Mouse (Mus musculus) neural tube, embryonic 14.5 days (tissue): ENCODE data around the gene Paqr7. TPM values are rescaled to one million over a fixed set of nuclear protein-coding genes. Genes with fewer than 3 reads are reported as not detected.

Experiments used
- ATAC-seq: fragments of 200-750 bp; cut with Nextera tagmentation; 2 replicates; pipeline ENCODE4 v1.8.0; 2017; ENCODE audit warnings: low read depth, mild to moderate bottlenecking, moderate TSS enrichment, moderate library complexity
- H3K27ac ChIP-seq: fragments of 300-500 bp; sonication (generic); 2 replicates; pipeline ENCODE4 v1.5.1; 2014; ENCODE audit warnings: low read depth, mild to moderate bottlenecking, control low read depth, low read length, moderate library complexity, mixed read lengths
- H3K27me3 ChIP-seq: fragments of 300-500 bp; sonication (generic); 2 replicates; pipeline ENCODE4 v1.6.1; 2014; ENCODE audit warnings: low read length; ENCODE audit not compliant: control insufficient read depth, insufficient read depth
- H3K36me3 ChIP-seq: fragments of 300-500 bp; sonication (generic); 2 replicates; pipeline ENCODE4 v1.6.1; 2014; ENCODE audit warnings: low read length, mixed read lengths; ENCODE audit not compliant: control insufficient read depth, insufficient read depth
- H3K4me1 ChIP-seq: fragments of 300-500 bp; sonication (generic); 2 replicates; pipeline ENCODE4 v1.6.1; 2014; ENCODE audit warnings: low read length; ENCODE audit not compliant: control insufficient read depth, insufficient read depth
- H3K4me2 ChIP-seq: fragments of 300-500 bp; sonication (generic); 2 replicates; pipeline ENCODE4 v1.6.1; 2014; ENCODE audit warnings: mild to moderate bottlenecking, low read depth, low read length, control low read depth
- H3K4me3 ChIP-seq: fragments of 300-500 bp; sonication (generic); 2 replicates; pipeline ENCODE4 v1.5.1; 2014; ENCODE audit warnings: low read depth, low read length, control low read depth, mixed read lengths
- H3K9ac ChIP-seq: fragments of 300-500 bp; sonication (generic); replicated peaks from 2 replicates; pipeline ENCODE4 v1.6.1; 2014; ENCODE audit warnings: low read depth, mild to moderate bottlenecking, control low read depth, low read length, mixed read lengths
- H3K9me3 ChIP-seq: fragments of 300-500 bp; sonication (generic); 2 replicates; pipeline ENCODE4 v1.6.1; 2016; ENCODE audit warnings: low read length; ENCODE audit not compliant: control insufficient read depth
- WGBS: fragments of 180-500 bp; shearing (Covaris S2); extraction: QIAGEN DNeasy Blood & Tissue Kit; methylation state at CpG from one replicate; pipeline ENCODE4 v1.1.7; 2014; 5-methylcytosine and 5-hydroxymethylcytosine counted together
- polyA plus RNA-seq: library from polyadenylated mRNA; unstranded; fragments of >200 nt; fragmentation: Nextera tagmentation; extraction: Ambion mirVana; gene quantifications from 2 replicates; pipeline ENCODE4 v1.2.1, GENCODE M21; 2014

Paqr7 gene
- polyA plus RNA-seq, 1 experiment from 2014 or later: 13.7 TPM

GRCm38 (mm10) chr4:134469341-134469796 lies 27.1 kb upstream of the Paqr7 start:
- peaks cover 29% of the 10 kb centered on the region for H3K36me3 ChIP-seq
- peak; percentile 15; the same call in 1 of the 2 replicates for ATAC-seq
- H3K4me1 ChIP-seq: peaks cover 43% of the 10 kb centered on the region
- peak overlapping the region; percentile 92 for H3K4me2 ChIP-seq
- H3K9me3 ChIP-seq: no peaks in the 10 kb centered on the region
- peak overlapping the region; percentile 73 for H3K4me3 ChIP-seq
- H3K27me3 ChIP-seq: no peaks in the 10 kb centered on the region
- H3K27ac ChIP-seq: peak overlapping the region; percentile 97
- WGBS: 3% methylated on average over 6 of the region's 6 CpGs
- H3K9ac ChIP-seq: peak overlapping the region; percentile 94

- peak overlapping the region; percentile 73 for H3K4me3 ChIP-seq
- H3K4me2 ChIP-seq: peak overlapping the region; percentile 92
- H3K9me3 ChIP-seq: no peaks in the 10 kb centered on the region
- 22% methylated on average over 3 of the region's 3 CpGs for WGBS
- ATAC-seq: no peak
- H3K4me1 ChIP-seq: peaks cover 45% of the 10 kb centered on the region
- peak overlapping the region; percentile 94 for H3K9ac ChIP-seq
- H3K27me3 ChIP-seq: no peaks in the 10 kb centered on the region
- H3K36me3 ChIP-seq: peaks cover 35% of the 10 kb centered on the region
- H3K27ac ChIP-seq: peak overlapping the region; percentile 97
Observed at GRCm38 (mm10) chr4:134469985-134470384, 26.5 kb upstream of the Paqr7 start.

GRCm38 (mm10) chr4:134471469-134471868 lies 25.0 kb upstream of the Paqr7 start:
- H3K9me3 ChIP-seq: no peaks in the 10 kb centered on the region
- peak overlapping the region; percentile 73 for H3K4me3 ChIP-seq
- ATAC-seq: no peak
- peak overlapping the region; percentile 92 for H3K4me2 ChIP-seq
- H3K9ac ChIP-seq: peak overlapping the region; percentile 94; the same call in 1 of the 2 replicates
- peaks cover 37% of the 10 kb centered on the region for H3K4me1 ChIP-seq
- H3K36me3 ChIP-seq: peaks cover 38% of the 10 kb centered on the region
- peak overlapping the region; percentile 70 for H3K27ac ChIP-seq
- no peaks in the 10 kb centered on the region for H3K27me3 ChIP-seq

GRCm38 (mm10) chr4:134473764-134474163 lies 22.7 kb upstream of the Paqr7 start:
- no peak for ATAC-seq
- Histone ChIP-seq H3K9ac (0 out of 2 replicates have a peak overlapping the region, but pooled peaks have one; percentile 8), H3K4me1 (peaks cover 31% of the 10 kb centered on the region), H3K9me3 (no peaks in the 10 kb centered on the region), H3K27me3 (no peaks in the 10 kb centered on the region), H3K27ac (peak overlapping the region; percentile 80), H3K4me3 (no peak overlapping the region), H3K36me3 (peaks cover 46% of the 10 kb centered on the region), H3K4me2 (no peak overlapping the region; the same call in 1 of the 2 replicates)
- WGBS: 44% methylated on average over 4 of the region's 4 CpGs

GRCm38 (mm10) chr4:134474240-134474639 lies 22.3 kb upstream of the Paqr7 start:
- ATAC-seq: peak; percentile 20; the same call in 1 of the 2 replicates
- Histone ChIP-seq H3K36me3 (peaks cover 46% of the 10 kb centered on the region), H3K4me1 (peaks cover 31% of the 10 kb centered on the region), H3K4me2 (peak overlapping the region; percentile 31; the same call in 1 of the 2 replicates), H3K4me3 (no peak overlapping the region), H3K27me3 (no peaks in the 10 kb centered on the region), H3K9me3 (no peaks in the 10 kb centered on the region), H3K9ac (0 out of 2 replicates have a peak overlapping the region, but pooled peaks have one; percentile 8), H3K27ac (peak overlapping the region; percentile 80)
- 24% methylated on average over 8 of the region's 8 CpGs for WGBS

- Histone ChIP-seq H3K27me3 (no peaks in the 10 kb centered on the region), H3K27ac (0 out of 2 replicates have a peak overlapping the region, but pooled peaks have one; percentile 23), H3K4me1 (peaks cover 24% of the 10 kb centered on the region), H3K9me3 (no peaks in the 10 kb centered on the region), H3K4me2 (no peak overlapping the region), H3K36me3 (peaks cover 36% of the 10 kb centered on the region), H3K9ac (no peak overlapping the region), H3K4me3 (no peak overlapping the region)
- WGBS: 81% methylated on average over 8 of the region's 8 CpGs
- no peak for ATAC-seq
Observed at GRCm38 (mm10) chr4:134476899-134477298, 19.6 kb upstream of the Paqr7 start.

- no peak overlapping the region; the same call in 1 of the 2 replicates for H3K9ac ChIP-seq
Observed at GRCm38 (mm10) chr4:134478031-134478430, 18.5 kb upstream of the Paqr7 start.

GRCm38 (mm10) chr4:134479839-134480238 lies 16.7 kb upstream of the Paqr7 start:
- no peak for ATAC-seq
- WGBS: 85% methylated on average over 4 of the region's 4 CpGs

More at GRCm38 (mm10) chr4:134478031-134478430, 18.5 kb upstream of the Paqr7 start:
- H3K9me3 ChIP-seq: no peaks in the 10 kb centered on the region
- peaks cover 25% of the 10 kb centered on the region for H3K36me3 ChIP-seq
- H3K4me3 ChIP-seq: no peak overlapping the region
- peak; percentile 62 for ATAC-seq
- H3K4me1 ChIP-seq: peaks cover 13% of the 10 kb centered on the region
- H3K27me3 ChIP-seq: no peaks in the 10 kb centered on the region
- H3K4me2 ChIP-seq: no peak overlapping the region
- 4% methylated on average over 9 of the region's 9 CpGs for WGBS
- H3K27ac ChIP-seq: peak overlapping the region; percentile 39

GRCm38 (mm10) chr4:134480864-134481263 lies 15.6 kb upstream of the Paqr7 start:
- Histone ChIP-seq H3K4me3 (no peak overlapping the region), H3K9ac (no peak overlapping the region), H3K4me2 (no peak overlapping the region), H3K9me3 (no peaks in the 10 kb centered on the region), H3K4me1 (peaks cover 5% of the 10 kb centered on the region; the same call in 1 of the 2 replicates), H3K27ac (no peak overlapping the region), H3K36me3 (peaks cover 8% of the 10 kb centered on the region), H3K27me3 (no peaks in the 10 kb centered on the region)
- 25% methylated on average over 6 of the region's 6 CpGs for WGBS
- ATAC-seq: 0 out of 2 replicates have a peak, but pooled peaks have one; percentile 25

More at GRCm38 (mm10) chr4:134479839-134480238, 16.7 kb upstream of the Paqr7 start:
- Histone ChIP-seq H3K9me3 (no peaks in the 10 kb centered on the region), H3K36me3 (peaks cover 12% of the 10 kb centered on the region), H3K4me1 (peaks cover 5% of the 10 kb centered on the region; the same call in 1 of the 2 replicates), H3K9ac (no peak overlapping the region), H3K4me3 (no peak overlapping the region), H3K4me2 (no peak overlapping the region), H3K27me3 (no peaks in the 10 kb centered on the region), H3K27ac (no peak overlapping the region)
